Mouse (Mus musculus) neutrophil, adult 83 days (primary cell): ENCODE measurements around the gene Pkp1. TPM values are rescaled to one million over a fixed set of nuclear protein-coding genes. Genes with fewer than 3 reads are reported as not detected.

Source experiments
- total RNA-seq, 2 experiments: library from RNA; stranded (reverse); gene quantifications; one replicate each; pipeline ENCODE4 v1.2.4; 2023

Pkp1 gene
- not detected for total RNA-seq

GRCm38 (mm10) chr1:135918644-135919407 is at the start of gene Pkp1:
Gene Pkp1, minus strand, starts transcription at chr1:135919207.

GRCm38 (mm10) chr1:135835716-135836483 is 83.1 kb downstream of the Pkp1 start, which contains the start of gene Tnnt2:
Gene Tnnt2, plus strand, starts transcription at chr1:135836354.

Other genes starting within 250 kb of the Pkp1 start
- gene Csrp1, start 199.1 kb downstream of the Pkp1 start, total RNA-seq = 10 to 100 TPM; 39.7 to 48.0 TPM
- gene Phlda3, start 153.1 kb downstream of the Pkp1 start, total RNA-seq = under 1 TPM in 1 of 2 experiments, not detected in 1; 0.66 TPM
- gene Tnni1, start 139.8 kb downstream of the Pkp1 start, total RNA-seq = not detected
- gene Lad1, start 100.6 kb downstream of the Pkp1 start, total RNA-seq = not detected
- gene Tnnt2, start 82.9 kb downstream of the Pkp1 start, total RNA-seq = not detected
- gene Igfn1, start 87.1 kb upstream of the Pkp1 start, total RNA-seq = not detected
- 1 to 10 TPM; 4.2 to 8.3 TPM for gene Tmem9, start 88.9 kb upstream of the Pkp1 start, total RNA-seq
- gene Ascl5, start 131.6 kb upstream of the Pkp1 start, total RNA-seq = not detected
- gene Cacna1s, start 133.5 kb upstream of the Pkp1 start, total RNA-seq = not detected
- 100 to 1,000 TPM; 159 to 169 TPM for gene Kif21b, start 212.2 kb upstream of the Pkp1 start, total RNA-seq